Mouse (Mus musculus) ES-Bruce4 (cell line): ENCODE measurements around the gene Tmtc4.

Experiments
- CTCF ChIP-seq: IDR thresholded peaks from one replicate; pipeline ENCODE4 v1.8.1; 2011; ENCODE audit warnings: low read depth, low read length
- POLR2A ChIP-seq: IDR thresholded peaks from one replicate; pipeline ENCODE4 v1.8.1; 2011; ENCODE audit warnings: low read length; ENCODE audit not compliant: insufficient read depth

- no peak for TF ChIP-seq CTCF
- TF ChIP-seq POLR2A, result no peak
Measured at GRCm38 (mm10) chr14:123022981-123023380, 39.1 kb upstream of the Tmtc4 start.
